Mouse (Mus musculus): ENCODE measurements around the gene Rassf8. TPM values are rescaled to one million over a fixed set of nuclear protein-coding genes. Genes with fewer than 3 reads are reported as not detected.

Gene Rassf8
- 4.8 and 5.8 TPM in 2 replicates for polyA plus RNA-seq (2015; fragmentation: Nextera tagmentation; extraction: Ambion mirVana)

DNA sequence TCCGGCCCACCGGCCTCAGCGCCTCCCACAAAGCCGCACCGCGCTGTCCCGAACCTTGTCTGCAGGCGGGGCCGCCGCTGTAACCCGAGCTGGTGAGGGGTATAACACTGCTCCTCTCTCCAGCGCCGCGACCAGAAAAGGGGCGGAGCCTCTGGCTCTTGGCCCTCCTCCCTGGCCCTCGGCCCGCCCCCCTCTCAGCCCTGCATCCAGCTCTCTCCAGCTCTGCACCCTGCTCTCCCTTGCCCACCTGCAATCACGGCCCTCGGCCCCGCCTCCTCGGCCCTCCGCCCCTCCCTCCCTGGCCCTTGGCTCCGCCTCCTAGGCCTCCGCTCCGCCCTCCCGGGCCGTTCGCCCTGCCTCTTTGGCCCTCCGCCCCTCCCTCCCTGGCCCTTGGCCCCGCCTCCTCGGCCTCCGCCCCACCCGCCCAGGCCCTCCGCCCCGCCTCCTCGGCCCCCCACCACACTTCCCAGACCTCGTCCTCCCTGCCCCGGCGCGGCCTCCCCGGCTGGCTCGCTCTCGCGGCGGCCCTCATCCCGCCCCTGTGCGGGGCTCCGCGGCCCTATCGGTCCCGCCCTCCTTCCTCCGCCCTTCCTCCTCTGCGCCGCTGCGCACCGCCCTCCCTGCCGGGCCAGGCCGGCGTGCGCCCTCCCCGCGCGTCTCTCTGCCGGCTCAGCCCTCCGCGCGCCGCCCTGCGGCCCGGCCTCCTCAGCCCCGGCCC is at the start of gene Rassf8:
Rassf8 (plus strand) TSS at position 617 of the 718 bp plus-strand sequence.
- ATAC-seq (ENCODE audit: low read depth) = peak; percentile 97
- Histone ChIP-seq H3K9ac (peak within 1 kb of the TSS; percentile 72), H3K4me2 (peak within 1 kb of the TSS; percentile 80), H3K4me3 (peak within 1 kb of the TSS; percentile 51), H3K36me3 (no peaks in the 10 kb centered on the region), H3K27me3 (0 out of 2 replicates have a peak, but pooled peaks cover 4% of the 10 kb centered on the region), H3K4me1 (replicated peaks) (peaks cover 16% of the 10 kb centered on the region), H3K9me3 (no peaks in the 10 kb centered on the region), H3K27ac (replicated peaks) (peak within 1 kb of the TSS; percentile 81)
- WGBS = under 1% methylated on average over 62 of the region's 71 CpGs

GRCm38 (mm10) chr6:145701021-145701540 is 45.5 kb upstream of the Rassf8 start:
- WGBS = 26% methylated on average over 8 of the region's 8 CpGs
- no peak overlapping the region for H3K27ac ChIP-seq (replicated peaks)
- H3K4me1 ChIP-seq (replicated peaks) = no peaks in the 10 kb centered on the region
- no peak overlapping the region for H3K9ac ChIP-seq
- H3K27me3 ChIP-seq = no peaks in the 10 kb centered on the region
- no peak overlapping the region for H3K4me3 ChIP-seq
- no peaks in the 10 kb centered on the region for H3K9me3 ChIP-seq
- ATAC-seq (ENCODE audit: low read depth) = no peak
- no peak overlapping the region for H3K4me2 ChIP-seq
- no peaks in the 10 kb centered on the region for H3K36me3 ChIP-seq

GRCm38 (mm10) chr6:145703667-145704066 is 42.9 kb upstream of the Rassf8 start:
- Histone ChIP-seq H3K4me1 (replicated peaks) (no peaks in the 10 kb centered on the region), H3K4me2 (no peak overlapping the region), H3K9me3 (no peaks in the 10 kb centered on the region), H3K9ac (no peak overlapping the region), H3K4me3 (no peak overlapping the region), H3K27me3 (no peaks in the 10 kb centered on the region), H3K36me3 (no peaks in the 10 kb centered on the region), H3K27ac (replicated peaks) (no peak overlapping the region)
- no peak for ATAC-seq (ENCODE audit: low read depth)
- WGBS = 82% methylated on average over 6 of the region's 6 CpGs

GRCm38 (mm10) chr6:145709956-145710720 is 36.4 kb upstream of the Rassf8 start:
- no peak for ATAC-seq (ENCODE audit: low read depth)
- H3K9ac ChIP-seq = no peak overlapping the region
- H3K36me3 ChIP-seq = no peaks in the 10 kb centered on the region
- H3K4me3 ChIP-seq = no peak overlapping the region
- no peaks in the 10 kb centered on the region for H3K27me3 ChIP-seq
- 90% methylated on average over 18 of the region's 18 CpGs for WGBS
- H3K4me1 ChIP-seq (replicated peaks) = peaks cover 9% of the 10 kb centered on the region
- no peak overlapping the region for H3K27ac ChIP-seq (replicated peaks)
- no peaks in the 10 kb centered on the region for H3K9me3 ChIP-seq
- H3K4me2 ChIP-seq = no peak overlapping the region

GRCm38 (mm10) chr6:145710797-145711196 is 35.8 kb upstream of the Rassf8 start:
- H3K4me1 ChIP-seq (replicated peaks) = peaks cover 9% of the 10 kb centered on the region
- no peaks in the 10 kb centered on the region for H3K36me3 ChIP-seq
- no peak overlapping the region for H3K4me3 ChIP-seq
- H3K9ac ChIP-seq = no peak overlapping the region
- H3K4me2 ChIP-seq = no peak overlapping the region
- WGBS = 84% methylated on average over 3 of the region's 3 CpGs
- H3K27ac ChIP-seq (replicated peaks) = no peak overlapping the region
- no peaks in the 10 kb centered on the region for H3K27me3 ChIP-seq
- no peaks in the 10 kb centered on the region for H3K9me3 ChIP-seq
- ATAC-seq (ENCODE audit: low read depth) = no peak

GRCm38 (mm10) chr6:145711320-145711719 is 35.2 kb upstream of the Rassf8 start:
- H3K36me3 ChIP-seq = no peaks in the 10 kb centered on the region
- WGBS = 78% methylated on average over 5 of the region's 5 CpGs
- H3K27me3 ChIP-seq = no peaks in the 10 kb centered on the region
- H3K9ac ChIP-seq = no peak overlapping the region
- no peak overlapping the region for H3K4me2 ChIP-seq
- no peak for ATAC-seq (ENCODE audit: low read depth)
- H3K9me3 ChIP-seq = no peaks in the 10 kb centered on the region
- H3K27ac ChIP-seq (replicated peaks) = no peak overlapping the region
- no peak overlapping the region for H3K4me3 ChIP-seq
- peaks cover 9% of the 10 kb centered on the region for H3K4me1 ChIP-seq (replicated peaks)

GRCm38 (mm10) chr6:145713241-145714114 is 33.1 kb upstream of the Rassf8 start:
- H3K4me3 ChIP-seq = no peak overlapping the region
- H3K4me1 ChIP-seq (replicated peaks) = peaks cover 9% of the 10 kb centered on the region
- H3K36me3 ChIP-seq = no peaks in the 10 kb centered on the region
- 0 out of 2 replicates have a peak, but pooled peaks have one; percentile 32 for ATAC-seq (ENCODE audit: low read depth)
- H3K9ac ChIP-seq = no peak overlapping the region
- no peaks in the 10 kb centered on the region for H3K27me3 ChIP-seq
- 25% methylated on average over 8 of the region's 8 CpGs for WGBS
- peak overlapping the region; percentile 9; the same call in 1 of the 2 replicates for H3K27ac ChIP-seq (replicated peaks)
- H3K9me3 ChIP-seq = no peaks in the 10 kb centered on the region
- no peak overlapping the region for H3K4me2 ChIP-seq

DNA sequence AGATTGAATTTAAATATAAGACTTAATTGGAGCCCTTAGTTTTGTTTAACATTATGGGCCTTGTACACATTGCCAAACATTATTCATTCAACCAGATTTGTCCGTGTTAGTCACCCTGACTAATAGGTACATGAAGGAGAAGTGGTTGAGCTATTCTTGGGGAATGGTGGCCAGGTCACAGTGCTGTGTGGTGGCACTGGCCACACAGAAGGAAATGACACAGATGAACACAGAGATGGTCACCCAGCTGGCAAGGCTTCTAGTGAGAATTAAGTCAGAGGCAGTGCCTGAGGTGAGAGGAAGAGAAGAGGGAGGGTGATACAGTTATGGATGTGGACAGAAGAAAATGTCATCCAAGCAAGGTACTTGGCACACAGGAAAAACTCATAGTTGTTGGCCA is 32.4 kb upstream of the Rassf8 start:
- ATAC-seq (ENCODE audit: low read depth) = no peak
- Histone ChIP-seq H3K27ac (replicated peaks) (no peak overlapping the region), H3K4me1 (replicated peaks) (peaks cover 9% of the 10 kb centered on the region), H3K27me3 (no peaks in the 10 kb centered on the region), H3K4me2 (no peak overlapping the region), H3K9ac (no peak overlapping the region), H3K36me3 (no peaks in the 10 kb centered on the region), H3K9me3 (no peaks in the 10 kb centered on the region), H3K4me3 (no peak overlapping the region)
- 39% methylated on average over 1 of the region's 1 CpGs for WGBS

- ATAC-seq (ENCODE audit: low read depth) = no peak
- 85% methylated on average over 7 of the region's 7 CpGs for WGBS
These were observed 24.0 kb upstream of the Rassf8 start for GRCm38 (mm10) chr6:145722596-145722995.

DNA sequence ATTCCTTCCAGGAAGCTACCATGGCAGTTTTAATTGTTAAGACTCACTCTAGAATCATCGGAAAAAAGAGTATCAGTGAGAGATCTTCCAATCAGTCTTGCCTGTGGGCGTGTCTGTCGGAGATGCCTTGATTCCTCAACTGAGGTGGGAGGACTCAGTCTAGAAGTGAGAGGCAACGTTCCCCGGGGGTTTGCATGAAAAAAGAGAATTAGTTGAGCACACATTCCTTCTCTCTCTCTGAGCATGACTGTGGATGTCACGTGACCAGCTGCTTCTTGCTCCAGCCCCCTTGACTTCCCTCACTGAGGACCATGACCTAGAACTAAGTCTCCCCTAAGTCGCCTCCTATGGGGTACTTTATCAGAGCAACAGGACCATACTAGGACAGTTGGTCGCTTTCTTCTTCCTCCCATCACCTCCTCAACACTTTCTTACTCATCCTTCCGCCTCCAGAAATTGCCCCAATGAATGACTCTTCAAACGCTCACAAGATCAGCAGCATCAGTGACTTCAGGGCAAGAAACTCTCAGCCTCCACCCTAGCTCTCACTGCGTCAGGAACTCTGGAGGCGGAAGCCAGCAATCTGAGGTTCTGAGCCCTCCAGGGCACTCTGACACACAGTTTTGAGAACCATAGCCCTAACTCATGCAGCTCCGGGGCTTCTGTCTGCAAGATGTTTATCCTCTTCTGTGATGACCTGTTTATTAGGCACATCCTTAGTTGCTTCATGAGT is 23.3 kb upstream of the Rassf8 start:
- Histone ChIP-seq H3K4me1 (replicated peaks) (no peaks in the 10 kb centered on the region), H3K9ac (no peak overlapping the region), H3K4me2 (no peak overlapping the region), H3K27me3 (no peaks in the 10 kb centered on the region), H3K4me3 (no peak overlapping the region), H3K9me3 (0 out of 2 replicates have a peak, but pooled peaks cover 5% of the 10 kb centered on the region), H3K27ac (replicated peaks) (no peak overlapping the region), H3K36me3 (no peaks in the 10 kb centered on the region)
- ATAC-seq (ENCODE audit: low read depth) = no peak
- WGBS = 87% methylated on average over 13 of the region's 13 CpGs

More at GRCm38 (mm10) chr6:145722596-145722995, 24.0 kb upstream of the Rassf8 start:
- no peak overlapping the region for H3K4me3 ChIP-seq
- no peak overlapping the region for H3K27ac ChIP-seq (replicated peaks)
- 0 out of 2 replicates have a peak, but pooled peaks cover 5% of the 10 kb centered on the region for H3K9me3 ChIP-seq
- no peaks in the 10 kb centered on the region for H3K27me3 ChIP-seq
- no peak overlapping the region for H3K4me2 ChIP-seq
- no peak overlapping the region for H3K9ac ChIP-seq
- no peaks in the 10 kb centered on the region for H3K36me3 ChIP-seq
- no peaks in the 10 kb centered on the region for H3K4me1 ChIP-seq (replicated peaks)

DNA sequence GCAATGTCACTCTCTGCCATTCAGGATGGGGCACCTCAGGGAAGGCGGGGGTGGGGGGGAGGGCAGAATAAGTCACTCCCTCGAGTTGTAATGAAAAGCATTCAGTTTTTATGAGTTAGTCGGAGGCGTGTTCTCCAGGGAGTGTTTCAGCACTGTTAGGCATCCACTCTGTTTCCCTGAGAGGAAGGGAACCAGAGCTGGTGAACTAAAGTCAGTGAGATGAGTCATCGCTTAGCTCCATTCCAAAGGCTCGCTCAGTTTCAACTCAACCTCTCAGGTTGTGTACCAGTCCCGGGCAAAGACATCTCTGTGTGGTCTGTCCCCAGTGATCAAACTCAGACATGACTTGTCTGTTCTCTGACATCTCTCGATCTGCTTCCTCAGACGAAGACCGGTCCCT is 20.7 kb upstream of the Rassf8 start:
- Histone ChIP-seq H3K27me3 (no peaks in the 10 kb centered on the region), H3K9me3 (no peaks in the 10 kb centered on the region), H3K36me3 (no peaks in the 10 kb centered on the region), H3K9ac (no peak overlapping the region), H3K4me2 (no peak overlapping the region), H3K4me3 (no peak overlapping the region), H3K4me1 (replicated peaks) (no peaks in the 10 kb centered on the region), H3K27ac (replicated peaks) (no peak overlapping the region)
- ATAC-seq (ENCODE audit: low read depth) = no peak
- 81% methylated on average over 10 of the region's 10 CpGs for WGBS

Measured in neural tube, embryonic 13.5 days (tissue).